Mouse (Mus musculus): ENCODE results near the gene Adrb1.
"Not testable (repeated sequence)": the region's sequence is repeated elsewhere in the genome, so short reads cannot be mapped to it uniquely, and the experiment has no call there.

Adrb1 gene

DNA sequence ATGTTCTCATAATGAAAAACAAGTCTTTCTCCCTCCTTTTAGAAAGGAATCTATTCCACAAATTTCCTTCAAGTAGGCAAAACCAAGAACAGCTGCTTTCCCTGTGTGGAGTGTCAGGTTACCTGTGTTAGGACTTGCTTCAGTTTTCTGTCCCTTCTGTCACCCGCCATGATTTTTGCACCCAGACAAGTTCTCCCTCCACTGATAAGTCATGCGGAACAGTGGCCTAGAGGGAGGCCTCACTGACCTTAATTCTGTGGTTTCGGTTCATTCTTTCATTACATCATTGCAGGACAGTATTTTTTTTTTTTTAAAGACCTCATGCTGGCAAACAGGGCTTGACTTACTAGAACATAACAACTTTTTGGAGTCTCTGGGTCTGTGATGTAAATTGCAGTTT lies 27.3 kb downstream of the Adrb1 start:
- no peak for ATAC-seq (ENCODE audit: low TSS enrichment)

DNA sequence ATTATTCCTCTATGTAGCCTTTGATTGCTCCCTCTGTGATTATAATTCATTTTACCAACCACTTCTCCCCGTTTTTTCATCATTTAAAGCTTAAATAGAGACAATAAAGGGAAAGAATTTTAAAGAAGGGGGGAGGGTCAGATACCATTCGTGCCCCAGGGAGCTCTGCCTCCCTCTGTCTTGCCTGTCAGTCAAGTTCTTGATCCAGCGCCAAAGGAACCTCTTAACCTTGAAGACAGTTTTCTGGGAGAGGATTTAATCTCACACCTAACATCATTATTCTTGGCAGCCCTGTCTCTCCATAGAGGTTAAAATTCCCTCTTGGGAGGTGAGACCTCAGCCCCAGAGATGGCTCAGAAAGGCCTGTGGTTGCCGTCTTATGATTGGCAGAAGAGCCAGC lies 28.7 kb downstream of the Adrb1 start:
- ATAC-seq (ENCODE audit: low TSS enrichment) = no peak

DNA sequence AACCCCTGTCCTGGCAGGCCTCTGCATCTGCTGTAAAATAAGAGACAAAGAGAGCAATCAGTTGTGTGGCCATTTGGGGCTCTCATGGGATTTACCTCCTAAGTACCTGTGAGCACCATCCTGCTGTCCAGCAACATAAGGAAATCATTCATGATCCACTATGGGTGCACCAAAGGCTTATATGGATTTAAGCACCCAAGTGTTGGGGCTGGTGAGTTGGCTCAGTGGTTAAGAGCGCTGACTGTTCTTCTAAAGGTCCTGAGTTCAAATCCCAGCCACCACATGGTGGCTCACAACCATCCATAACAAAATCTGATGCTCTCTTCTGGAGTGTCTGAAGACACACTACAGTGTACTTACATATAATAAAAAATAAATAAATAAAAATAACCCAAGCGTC lies 32.5 kb downstream of the Adrb1 start:
- ATAC-seq (ENCODE audit: low TSS enrichment) = not testable (repeated sequence)

DNA sequence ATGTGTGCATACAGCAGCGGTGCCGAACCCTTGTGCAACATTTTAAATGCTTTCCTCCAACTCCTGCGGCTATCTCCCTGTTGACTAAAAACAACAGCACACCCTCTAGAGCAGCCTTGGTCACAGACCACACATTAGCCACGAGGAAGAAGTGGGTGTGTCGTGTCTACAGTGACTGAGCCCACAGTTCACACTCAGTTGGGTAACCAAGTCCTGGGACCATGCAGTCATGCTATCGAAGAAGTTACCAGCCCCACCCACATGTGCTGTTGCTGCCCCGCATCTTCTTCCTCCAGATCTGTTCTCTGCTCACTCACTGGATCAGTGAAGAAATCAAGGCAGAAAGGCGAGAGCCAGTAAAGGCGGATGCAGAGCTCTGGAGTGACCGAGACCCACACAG lies 34.4 kb downstream of the Adrb1 start:
- ATAC-seq (ENCODE audit: low TSS enrichment) = no peak; the same call in 1 of the 2 replicates

DNA sequence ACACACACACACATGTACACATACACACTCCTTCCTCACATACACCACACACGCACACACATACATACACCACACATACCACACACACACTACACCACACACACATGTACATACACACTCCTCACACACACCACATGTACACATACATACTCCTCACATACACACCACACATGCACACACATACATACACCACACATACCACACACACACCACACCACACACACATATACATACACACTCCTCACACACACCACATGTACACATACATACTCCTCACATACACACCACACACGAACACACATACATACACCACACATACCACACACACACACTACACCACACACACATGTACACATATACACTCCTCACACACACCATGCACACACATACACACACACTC lies 36.3 kb downstream of the Adrb1 start:
- no peak for ATAC-seq (ENCODE audit: low TSS enrichment)

DNA sequence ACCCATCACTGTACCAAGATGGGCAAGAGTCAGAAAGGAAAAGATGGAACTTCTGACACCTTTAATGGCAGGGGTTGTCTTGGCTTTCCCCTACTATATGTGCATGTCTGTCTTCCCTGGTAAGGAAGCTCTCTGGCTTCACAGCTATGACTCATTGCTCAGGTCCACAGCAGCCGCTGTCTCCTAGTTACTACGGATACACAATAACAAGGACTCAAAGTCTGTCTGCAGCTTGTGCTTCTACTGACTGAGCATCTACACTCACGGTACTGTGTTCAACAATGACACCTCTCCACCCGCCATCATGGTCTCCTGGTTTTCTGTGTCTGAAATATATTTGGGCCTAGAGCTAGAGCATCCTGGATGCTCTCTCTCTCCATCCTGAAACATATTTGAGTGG lies 37.7 kb downstream of the Adrb1 start:
- ATAC-seq (ENCODE audit: low TSS enrichment) = peak; percentile 76

DNA sequence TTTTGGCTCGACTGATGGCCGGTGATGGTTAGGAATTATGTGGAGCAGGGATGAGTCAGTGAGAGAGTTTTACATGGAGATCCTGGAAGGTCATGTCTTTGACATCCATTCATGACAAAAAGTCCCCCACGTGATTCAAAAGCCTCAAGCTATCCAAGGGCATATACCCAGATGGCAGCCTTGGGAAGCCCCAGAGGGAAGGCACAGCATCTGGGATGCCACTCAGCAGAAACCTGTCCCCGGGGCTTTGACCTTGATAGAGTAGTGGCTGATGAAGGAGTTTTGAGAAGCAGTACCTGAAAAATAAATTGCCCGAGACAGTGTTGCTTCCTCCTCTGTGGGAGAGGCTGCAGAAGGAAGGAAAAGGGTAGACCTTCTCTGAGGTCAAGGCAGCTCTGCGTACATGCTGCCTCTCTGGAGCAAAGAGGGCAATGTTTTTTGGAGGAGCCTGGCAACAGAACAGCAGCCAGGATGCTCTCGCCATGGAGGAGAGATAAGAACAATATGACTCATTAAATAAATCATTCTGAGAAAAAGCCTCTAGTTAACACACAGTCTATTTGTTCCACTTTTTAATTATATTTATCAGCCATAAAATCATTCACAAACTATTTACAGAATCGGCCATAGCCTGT lies 38.4 kb downstream of the Adrb1 start:
- no peak for ATAC-seq (ENCODE audit: low TSS enrichment)

DNA sequence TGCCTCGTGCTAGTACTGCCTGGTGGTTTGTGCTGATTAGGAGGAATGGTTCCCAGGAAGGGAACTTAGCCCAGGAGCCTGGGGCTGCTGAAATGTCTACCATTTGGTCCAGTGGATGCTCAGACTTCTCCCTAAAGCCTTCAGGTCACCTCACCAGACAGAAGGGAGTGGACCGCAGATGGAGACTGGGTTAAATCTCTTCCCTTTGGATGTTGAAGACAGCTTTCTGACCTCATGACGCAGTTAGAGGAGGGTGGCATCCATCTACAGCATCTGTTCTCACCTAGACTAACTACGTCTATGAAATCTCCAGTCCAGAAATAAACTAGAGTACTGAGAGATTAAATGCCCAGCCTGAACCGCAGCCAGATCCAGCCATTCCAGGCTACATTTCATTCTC lies 39.1 kb downstream of the Adrb1 start:
- ATAC-seq (ENCODE audit: low TSS enrichment) = no peak

DNA sequence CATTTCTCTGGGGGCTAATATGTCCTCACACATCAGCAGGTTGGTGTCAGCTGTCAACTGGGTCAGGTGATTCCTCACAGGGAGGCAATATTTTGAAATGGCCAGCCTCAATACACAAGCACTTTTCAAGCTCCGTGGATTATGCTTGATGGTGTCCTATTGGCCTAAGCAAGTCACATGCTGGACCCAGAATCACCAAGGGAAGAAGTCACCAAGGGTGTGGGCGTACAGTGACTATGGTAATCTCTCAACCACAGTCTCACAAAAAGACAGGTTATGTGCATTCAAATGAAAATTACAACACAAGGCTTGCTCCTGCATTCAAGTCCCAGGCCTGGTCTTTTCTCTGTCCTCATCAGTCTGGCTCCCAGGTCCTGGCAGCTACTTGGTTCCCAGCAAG lies 39.7 kb downstream of the Adrb1 start:
- ATAC-seq (ENCODE audit: low TSS enrichment) = no peak

DNA sequence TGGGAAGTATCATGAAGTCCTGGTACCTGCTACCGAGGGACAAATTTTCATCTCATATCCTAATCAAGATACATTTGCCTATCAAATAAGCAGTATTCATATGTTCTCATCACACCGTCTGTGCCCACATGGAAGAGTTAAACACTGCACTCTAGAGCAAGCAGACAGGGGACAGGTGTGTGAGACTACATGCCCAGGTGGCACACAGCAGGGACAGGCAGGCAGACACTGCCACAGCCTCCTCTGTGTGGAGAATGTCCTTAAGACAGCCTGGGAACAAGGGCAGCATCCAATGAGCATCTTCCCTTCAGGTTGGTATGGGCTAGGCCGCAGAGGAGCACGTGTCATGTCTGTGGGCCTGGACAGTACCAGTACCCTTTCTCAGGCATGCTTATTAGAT lies 40.7 kb downstream of the Adrb1 start:
- no peak for ATAC-seq (ENCODE audit: low TSS enrichment)

DNA sequence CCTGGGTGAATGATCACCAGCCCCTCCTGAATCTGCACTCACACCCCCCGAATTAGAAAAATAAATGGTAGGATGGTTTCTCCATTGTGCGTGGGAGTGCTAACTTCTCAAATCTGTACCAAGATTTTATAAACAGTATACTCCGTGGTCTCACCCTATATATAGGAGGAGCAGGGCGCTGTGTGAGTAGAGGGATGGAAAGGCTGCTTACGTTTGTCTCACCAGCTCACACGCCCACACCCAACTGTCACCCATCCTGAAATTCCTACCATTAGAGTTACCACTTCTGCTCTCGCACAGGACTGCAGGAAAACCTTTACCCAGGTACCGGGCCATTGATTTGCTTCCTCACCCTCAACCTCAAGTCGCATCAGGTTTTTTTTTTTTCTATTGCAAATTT lies 47.0 kb downstream of the Adrb1 start:
- peak; percentile 83 for ATAC-seq (ENCODE audit: low TSS enrichment)

DNA sequence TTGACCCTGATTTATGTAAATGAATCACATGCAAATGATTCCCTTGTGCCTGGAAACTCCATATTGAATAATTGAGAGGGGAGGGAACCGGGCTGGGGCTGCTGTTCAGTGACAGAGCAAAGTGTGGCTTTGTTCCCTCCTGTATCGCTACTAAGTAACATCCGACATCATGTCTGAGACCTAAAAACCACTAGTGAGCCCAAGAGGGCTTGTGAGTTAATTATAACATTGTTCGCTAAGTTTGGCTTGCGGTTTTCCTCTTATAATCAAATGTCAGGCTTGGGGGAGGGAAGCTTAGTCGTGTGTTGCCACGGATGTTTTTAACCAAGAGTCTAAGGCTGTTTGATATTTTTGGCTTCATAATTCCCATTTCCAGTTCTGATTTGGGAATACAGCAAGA lies 50.2 kb downstream of the Adrb1 start:
- no peak for ATAC-seq (ENCODE audit: low TSS enrichment)

DNA sequence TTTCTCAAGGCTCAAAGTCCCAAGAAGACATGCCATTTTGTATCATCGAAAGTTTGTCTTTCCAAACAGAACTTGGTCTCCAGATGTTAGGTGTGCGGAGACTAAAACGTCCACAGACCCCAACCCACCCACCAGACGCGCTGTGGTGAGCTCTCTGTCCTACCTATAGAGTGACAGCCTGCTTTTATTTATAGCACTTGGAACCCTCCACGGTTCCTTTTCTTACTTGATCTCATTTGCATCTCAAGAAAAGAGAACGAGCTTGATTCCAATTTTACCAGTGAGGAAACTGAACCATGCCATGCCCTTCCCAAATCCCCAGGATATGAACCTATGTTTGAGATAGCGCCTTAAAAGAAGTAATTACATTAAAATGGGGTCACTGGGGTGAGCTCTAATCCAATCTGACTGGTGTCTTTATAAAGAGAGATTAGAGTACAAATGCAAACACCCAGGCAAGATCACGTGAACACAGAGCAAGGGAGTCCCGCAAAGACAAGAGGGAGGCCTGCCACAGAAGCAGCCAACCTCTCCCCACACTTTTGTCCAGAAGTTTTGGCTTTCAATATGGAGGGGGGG lies 51.5 kb downstream of the Adrb1 start:
- peak; percentile 22; the same call in 1 of the 2 replicates for ATAC-seq (ENCODE audit: low TSS enrichment)

DNA sequence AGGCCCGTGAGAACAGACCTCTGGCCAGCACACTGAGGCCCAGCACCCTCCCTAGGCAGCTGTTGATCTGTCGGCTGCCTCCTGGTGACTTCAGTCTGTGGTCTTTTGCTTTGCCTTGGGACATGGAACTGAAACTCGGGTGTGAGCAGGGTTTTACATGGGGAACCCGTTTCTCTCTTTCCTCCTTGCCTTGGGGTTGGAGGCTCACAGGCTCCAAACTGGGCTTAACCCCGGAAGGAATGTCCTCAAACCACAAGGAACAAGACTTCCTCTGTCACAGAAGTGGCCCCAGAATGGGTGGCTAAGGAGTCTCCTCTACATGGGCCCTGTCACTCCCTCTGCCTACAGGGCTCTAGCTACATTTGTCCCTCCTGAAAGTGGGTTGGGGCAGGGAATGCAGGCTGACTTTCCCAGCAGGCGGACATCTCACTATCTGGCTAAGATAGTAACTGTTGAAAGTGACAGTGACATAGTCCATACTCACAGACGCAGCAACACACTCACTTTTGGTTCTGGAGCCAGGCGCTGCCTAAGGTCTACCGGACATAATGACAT lies 52.5 kb downstream of the Adrb1 start:
- no peak for ATAC-seq (ENCODE audit: low TSS enrichment)

DNA sequence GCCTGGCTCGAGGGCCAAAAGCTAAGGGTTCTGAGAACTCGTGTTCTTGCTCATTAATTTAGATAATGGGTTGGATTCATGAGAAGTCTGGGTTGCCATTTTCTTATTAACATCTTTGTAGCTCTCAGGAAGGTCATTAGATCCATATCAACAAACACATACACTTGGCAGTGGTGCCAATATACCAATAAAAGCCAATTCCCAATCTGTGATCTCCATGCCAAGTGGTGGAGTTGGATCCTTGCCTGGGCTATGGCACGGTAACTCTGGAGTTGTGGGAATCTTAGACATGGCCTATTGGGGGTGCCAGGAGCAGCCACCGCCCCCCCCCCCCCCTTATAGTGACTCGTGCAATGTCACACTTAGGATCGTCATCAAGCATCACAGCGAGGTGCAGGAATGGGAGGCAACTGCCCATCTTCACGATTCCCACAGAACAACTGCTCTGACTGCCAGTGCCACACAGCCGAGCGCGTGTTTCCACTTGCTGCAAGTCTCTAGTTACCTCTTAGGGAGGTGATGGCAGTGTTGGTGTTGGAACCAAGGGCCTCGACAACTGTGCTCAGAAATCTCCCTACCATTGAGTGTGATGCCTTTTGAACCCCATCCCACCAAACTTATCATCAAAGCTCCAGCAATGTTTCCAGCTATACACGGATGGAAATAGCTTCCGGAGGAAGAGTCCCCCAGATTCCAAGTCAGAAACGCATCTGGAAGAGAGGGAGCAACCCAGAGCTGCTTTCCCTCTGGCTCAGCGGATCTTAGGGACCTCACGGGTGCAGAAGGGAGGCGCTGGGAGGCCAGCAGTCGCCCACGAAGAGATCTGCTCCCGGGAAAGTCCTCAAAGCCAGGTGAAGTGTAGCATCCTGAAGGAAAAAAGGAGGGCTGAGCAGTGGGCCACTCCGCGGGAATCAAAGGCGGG lies 53.2 kb downstream of the Adrb1 start:
- no peak for ATAC-seq (ENCODE audit: low TSS enrichment)

DNA sequence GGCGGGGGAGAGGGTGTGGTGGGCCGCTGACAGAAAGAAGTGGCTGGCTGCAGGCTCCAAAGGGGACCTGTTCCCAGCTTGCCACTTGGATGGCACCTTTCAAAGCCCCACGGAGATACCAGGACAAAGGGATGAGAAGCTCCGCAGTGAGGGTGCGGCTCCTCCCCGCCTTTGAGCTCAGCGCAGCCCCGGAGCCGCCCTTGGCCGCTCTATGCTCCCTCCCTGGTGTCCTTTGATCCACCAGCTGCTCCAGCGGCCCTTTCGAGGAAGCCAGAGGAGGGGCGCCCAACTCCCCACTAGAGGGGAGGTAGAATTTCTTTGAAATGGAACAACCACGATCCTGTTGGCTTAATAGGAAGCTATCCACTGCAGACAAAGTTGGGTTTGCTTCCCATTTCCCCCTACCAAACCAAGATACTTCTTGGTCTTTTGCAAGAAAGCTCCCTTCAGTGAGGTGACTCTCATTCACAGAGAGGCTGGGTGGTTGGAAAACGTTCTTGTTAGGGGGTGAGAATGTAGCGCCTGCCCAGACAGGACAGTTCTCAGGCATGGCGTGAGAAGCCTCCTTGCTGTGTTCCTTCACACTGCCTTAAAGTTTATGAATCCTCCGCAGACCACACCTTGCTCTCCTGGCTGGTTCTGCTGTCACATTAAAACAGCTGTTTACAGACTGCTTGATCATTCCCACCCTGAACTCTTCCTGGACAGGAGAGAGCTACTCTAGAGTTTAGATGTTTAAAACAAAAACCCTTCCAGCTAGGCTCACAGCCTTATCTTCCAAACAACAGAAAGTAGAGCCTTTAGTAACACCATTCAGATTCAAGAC lies 54.1 kb downstream of the Adrb1 start:
- no peak for ATAC-seq (ENCODE audit: low TSS enrichment)

DNA sequence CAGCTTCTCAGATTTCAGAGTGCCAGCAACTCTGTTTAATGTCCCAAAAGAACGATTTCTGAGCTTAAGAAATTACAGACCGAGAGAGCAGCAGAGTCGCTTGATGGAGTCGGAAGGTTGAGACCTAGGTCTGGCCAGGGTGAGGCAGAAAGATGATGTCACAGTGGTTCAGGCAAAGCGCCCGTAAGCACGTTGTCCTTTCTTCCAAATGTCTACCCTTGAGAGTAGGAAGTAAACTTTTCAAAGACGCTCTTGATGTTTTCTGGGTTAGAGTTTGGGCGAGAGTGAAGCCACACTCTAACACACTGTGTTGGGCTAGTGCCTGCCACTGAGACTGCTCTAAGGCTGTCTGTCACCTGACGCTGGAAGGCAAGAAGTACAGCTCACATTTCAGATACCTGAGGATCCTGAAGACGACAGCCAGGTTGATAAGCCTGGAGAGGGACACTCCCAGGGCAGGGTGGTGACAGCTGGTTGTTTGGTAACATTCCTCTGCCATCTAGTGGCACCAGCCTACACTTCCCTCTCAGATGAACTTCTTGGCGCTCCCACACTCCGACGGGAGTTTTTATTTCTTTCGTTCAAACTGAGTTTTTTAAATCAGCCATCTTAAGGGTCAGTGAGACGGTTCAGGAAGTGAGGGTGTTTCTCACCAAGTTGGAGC lies 54.9 kb downstream of the Adrb1 start:
- ATAC-seq (ENCODE audit: low TSS enrichment) = peak; percentile 71

DNA sequence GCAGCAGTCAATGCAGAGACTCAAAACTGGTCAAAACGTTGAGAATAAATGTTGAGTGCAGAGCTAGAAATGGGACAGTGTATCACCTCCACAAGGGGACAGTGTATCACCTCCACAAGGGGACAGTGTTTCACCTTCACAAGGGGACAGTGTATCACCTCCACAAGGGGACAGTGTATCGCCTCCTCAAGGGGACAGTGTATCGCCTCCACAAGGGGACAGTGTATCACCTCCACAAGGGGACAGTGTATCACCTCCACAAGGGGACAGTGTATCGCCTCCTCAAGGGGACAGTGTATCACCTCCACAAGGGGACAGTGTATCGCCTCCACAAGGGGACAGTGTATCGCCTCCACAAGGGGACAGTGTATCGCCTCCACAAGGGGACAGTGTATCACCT lies 56.5 kb downstream of the Adrb1 start:
- not testable (repeated sequence) for ATAC-seq (ENCODE audit: low TSS enrichment)

All from frontal cortex, adult (tissue).